Mouse (Mus musculus): ENCODE measurements around the gene Chrna1. TPM values are rescaled to one million over a fixed set of nuclear protein-coding genes. Genes with fewer than 3 reads are reported as not detected.

Chrna1 gene
- polyA plus RNA-seq, 1 experiment from 2014 or later, result 25.9 TPM

DNA sequence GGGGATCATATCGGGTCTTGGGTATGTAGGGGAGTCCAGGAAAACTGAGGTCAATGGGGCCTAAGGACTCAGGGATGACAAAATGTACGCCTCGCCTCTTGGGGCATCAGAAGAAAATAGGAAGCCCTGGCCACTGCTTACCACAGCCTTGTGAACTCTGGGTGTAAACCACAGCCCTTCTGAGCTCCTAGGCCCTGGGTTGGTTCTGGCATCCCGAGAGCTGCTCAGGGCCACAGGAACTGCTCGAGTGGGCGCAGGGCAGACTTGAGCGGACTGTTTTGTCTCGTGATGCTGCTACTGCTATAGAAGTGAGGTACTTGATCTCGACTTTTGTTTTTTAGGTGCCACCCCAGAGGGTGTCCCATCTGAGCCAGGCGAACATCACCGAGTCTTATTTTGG lies 17.6 kb upstream of the Chrna1 start:
- DNase-seq (ENCODE audit: low spot score), result no peak
- Histone ChIP-seq H3K4me3 (ENCODE audit: low read depth, low read length) (no peak overlapping the region), H3K27ac (replicated peaks; ENCODE audit: low read depth, low read length) (no peak overlapping the region), H3K9ac (ENCODE audit: low read depth, low read length) (no peak overlapping the region), H3K4me2 (ENCODE audit: low read depth, low read length) (no peak overlapping the region), H3K4me1 (ENCODE audit: control insufficient read depth, insufficient read depth, low read length) (peaks cover 16% of the 10 kb centered on the region), H3K27me3 (replicated peaks; ENCODE audit: control insufficient read depth, insufficient read depth, low read length) (no peaks in the 10 kb centered on the region), H3K9me3 (ENCODE audit: control insufficient read depth, low read length) (no peaks in the 10 kb centered on the region), H3K36me3 (ENCODE audit: control insufficient read depth, insufficient read depth, low read length) (no peaks in the 10 kb centered on the region)
- no peak for ATAC-seq (ENCODE audit: low read depth)
- 95% methylated on average over 11 of the region's 11 CpGs for WGBS

DNA sequence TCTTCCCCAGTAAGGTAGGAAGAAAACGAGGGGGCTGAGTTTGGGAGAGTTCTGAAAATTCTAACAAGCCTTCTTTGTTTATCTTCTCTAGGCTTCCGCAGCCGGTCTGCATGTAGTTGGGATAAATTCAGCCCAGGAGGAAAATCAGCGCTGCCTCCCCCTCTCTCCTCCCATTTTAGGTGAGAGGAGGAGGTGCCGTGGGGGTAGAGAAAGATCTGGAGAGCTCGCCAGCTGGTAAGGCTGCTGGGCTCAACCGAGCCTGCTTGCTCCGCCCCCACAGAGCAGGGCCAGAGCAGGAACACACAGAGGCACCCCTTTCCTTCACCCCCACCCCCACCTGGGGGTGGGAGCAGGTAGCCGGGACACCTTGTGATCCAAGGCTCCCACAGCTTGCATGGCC lies 16.6 kb upstream of the Chrna1 start:
- 11% methylated on average over 7 of the region's 9 CpGs for WGBS
- Histone ChIP-seq H3K9me3 (ENCODE audit: control insufficient read depth, low read length) (no peaks in the 10 kb centered on the region), H3K27me3 (replicated peaks; ENCODE audit: control insufficient read depth, insufficient read depth, low read length) (no peaks in the 10 kb centered on the region), H3K27ac (replicated peaks; ENCODE audit: low read depth, low read length) (peak overlapping the region; percentile 48; the same call in 1 of the 2 replicates), H3K4me3 (ENCODE audit: low read depth, low read length) (peak overlapping the region; percentile 6; the same call in 1 of the 2 replicates), H3K36me3 (ENCODE audit: control insufficient read depth, insufficient read depth, low read length) (no peaks in the 10 kb centered on the region), H3K9ac (ENCODE audit: low read depth, low read length) (peak overlapping the region; percentile 8; the same call in 1 of the 2 replicates), H3K4me2 (ENCODE audit: low read depth, low read length) (peak overlapping the region; percentile 47), H3K4me1 (ENCODE audit: control insufficient read depth, insufficient read depth, low read length) (peaks cover 25% of the 10 kb centered on the region)
- DNase-seq (ENCODE audit: low spot score) (peak; percentile 70), ATAC-seq (ENCODE audit: low read depth) (peak; percentile 62)

DNA sequence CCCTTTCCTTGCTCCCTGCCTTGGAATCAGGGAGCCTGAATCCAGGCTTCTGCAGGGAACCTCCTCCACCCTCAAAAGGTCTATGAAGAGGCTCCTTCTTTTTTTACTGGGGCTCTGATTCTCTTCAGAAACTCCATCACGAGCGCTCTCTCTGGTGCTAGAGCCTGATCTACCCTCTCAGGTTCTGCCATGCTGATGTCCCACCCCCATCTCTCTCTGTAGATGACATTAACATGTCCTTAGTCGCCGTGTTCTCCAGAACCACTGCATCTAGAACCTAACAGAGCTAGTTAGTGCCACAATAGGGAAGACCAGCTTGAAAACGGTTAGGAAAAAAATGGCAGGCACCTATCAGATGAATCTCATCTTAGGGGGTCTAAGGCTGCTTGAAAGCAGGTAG lies 16.2 kb upstream of the Chrna1 start:
- H3K27ac ChIP-seq (replicated peaks; ENCODE audit: low read depth, low read length), result peak overlapping the region; percentile 48
- H3K4me3 ChIP-seq (ENCODE audit: low read depth, low read length), result 0 out of 2 replicates have a peak overlapping the region, but pooled peaks have one; percentile 6
- no peak for DNase-seq (ENCODE audit: low spot score)
- no peak for ATAC-seq (ENCODE audit: low read depth)
- H3K4me1 ChIP-seq (ENCODE audit: control insufficient read depth, insufficient read depth, low read length), result peaks cover 25% of the 10 kb centered on the region
- H3K9ac ChIP-seq (ENCODE audit: low read depth, low read length), result no peak overlapping the region; the same call in 1 of the 2 replicates
- WGBS, result 70% methylated on average over 5 of the region's 5 CpGs
- H3K27me3 ChIP-seq (replicated peaks; ENCODE audit: control insufficient read depth, insufficient read depth, low read length), result no peaks in the 10 kb centered on the region
- no peaks in the 10 kb centered on the region for H3K9me3 ChIP-seq (ENCODE audit: control insufficient read depth, low read length)
- H3K4me2 ChIP-seq (ENCODE audit: low read depth, low read length), result peak overlapping the region; percentile 47
- no peaks in the 10 kb centered on the region for H3K36me3 ChIP-seq (ENCODE audit: control insufficient read depth, insufficient read depth, low read length)

DNA sequence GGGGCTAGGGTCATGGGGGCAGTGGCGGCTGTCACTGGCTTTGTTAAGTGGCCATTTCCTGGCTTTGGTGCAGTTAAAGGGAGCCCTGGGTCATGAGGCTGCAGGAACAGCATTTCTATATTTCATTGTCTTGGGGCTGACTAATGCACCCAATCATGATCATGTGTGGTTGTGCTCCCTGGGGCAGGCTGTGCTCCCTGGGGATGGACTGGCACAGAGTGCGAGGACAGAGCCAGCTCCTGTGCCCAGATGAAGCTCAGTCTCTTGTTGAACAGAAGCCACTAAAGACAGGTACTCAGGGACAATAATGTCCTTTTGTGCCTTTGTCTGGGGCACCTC lies 12.9 kb upstream of the Chrna1 start:
- WGBS, result 54% methylated on average over 2 of the region's 2 CpGs
- Histone ChIP-seq H3K36me3 (ENCODE audit: control insufficient read depth, insufficient read depth, low read length) (no peaks in the 10 kb centered on the region), H3K27ac (replicated peaks; ENCODE audit: low read depth, low read length) (no peak overlapping the region), H3K9ac (ENCODE audit: low read depth, low read length) (no peak overlapping the region), H3K4me2 (ENCODE audit: low read depth, low read length) (no peak overlapping the region), H3K27me3 (replicated peaks; ENCODE audit: control insufficient read depth, insufficient read depth, low read length) (no peaks in the 10 kb centered on the region), H3K4me3 (ENCODE audit: low read depth, low read length) (no peak overlapping the region), H3K9me3 (ENCODE audit: control insufficient read depth, low read length) (no peaks in the 10 kb centered on the region), H3K4me1 (ENCODE audit: control insufficient read depth, insufficient read depth, low read length) (peaks cover 38% of the 10 kb centered on the region)
- DNase-seq (ENCODE audit: low spot score) (no peak), ATAC-seq (ENCODE audit: low read depth) (no peak)

DNA sequence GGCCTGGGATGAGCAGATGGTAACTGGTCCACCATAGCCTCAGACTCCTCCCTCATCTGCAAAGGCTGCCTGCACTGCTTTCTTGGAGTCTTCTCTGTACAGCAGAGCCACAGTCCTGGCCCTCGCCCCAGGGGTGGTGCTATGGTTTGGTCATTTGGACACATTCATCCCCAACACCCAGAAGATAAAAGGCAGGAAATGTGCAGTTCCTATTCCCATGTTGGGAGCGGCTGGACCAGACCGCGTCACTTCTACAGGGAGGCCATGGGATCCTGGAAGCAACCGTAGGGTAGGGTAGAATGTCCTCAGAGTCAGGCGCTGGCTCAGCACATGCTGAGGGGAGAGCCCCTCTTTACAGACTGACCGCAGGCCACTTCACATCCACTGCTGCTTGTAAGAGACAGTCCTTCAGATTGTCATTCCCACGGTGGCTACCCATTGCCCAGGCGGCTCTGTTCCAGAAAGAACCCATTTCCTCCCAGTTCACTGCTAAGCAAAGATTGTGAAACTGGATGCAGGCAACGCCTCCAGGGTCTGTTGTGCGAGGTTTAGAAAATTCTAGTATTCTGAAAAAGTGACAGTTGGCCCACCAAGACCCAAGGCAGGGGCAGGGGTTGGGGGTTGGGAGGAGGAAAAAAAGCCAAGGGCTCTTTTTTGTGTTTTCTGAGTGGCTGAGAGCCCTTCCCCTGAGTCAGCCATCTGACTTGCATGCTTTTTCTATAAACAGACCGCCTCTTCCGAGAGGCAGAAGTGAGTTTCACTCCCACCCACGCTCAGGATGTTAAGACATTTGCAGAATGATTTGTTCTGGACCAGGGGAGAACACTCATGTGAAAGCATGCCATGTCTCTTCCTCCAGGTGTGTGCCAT lies 12.3 kb upstream of the Chrna1 start:
- Histone ChIP-seq H3K27me3 (replicated peaks; ENCODE audit: control insufficient read depth, insufficient read depth, low read length) (no peaks in the 10 kb centered on the region), H3K27ac (replicated peaks; ENCODE audit: low read depth, low read length) (no peak overlapping the region), H3K4me3 (ENCODE audit: low read depth, low read length) (no peak overlapping the region), H3K36me3 (ENCODE audit: control insufficient read depth, insufficient read depth, low read length) (no peaks in the 10 kb centered on the region), H3K9ac (ENCODE audit: low read depth, low read length) (no peak overlapping the region), H3K4me2 (ENCODE audit: low read depth, low read length) (no peak overlapping the region), H3K9me3 (ENCODE audit: control insufficient read depth, low read length) (no peaks in the 10 kb centered on the region), H3K4me1 (ENCODE audit: control insufficient read depth, insufficient read depth, low read length) (peaks cover 38% of the 10 kb centered on the region)
- ATAC-seq (ENCODE audit: low read depth), result no peak
- WGBS, result 61% methylated on average over 14 of the region's 14 CpGs
- peak; percentile 51 for DNase-seq (ENCODE audit: low spot score)

DNA sequence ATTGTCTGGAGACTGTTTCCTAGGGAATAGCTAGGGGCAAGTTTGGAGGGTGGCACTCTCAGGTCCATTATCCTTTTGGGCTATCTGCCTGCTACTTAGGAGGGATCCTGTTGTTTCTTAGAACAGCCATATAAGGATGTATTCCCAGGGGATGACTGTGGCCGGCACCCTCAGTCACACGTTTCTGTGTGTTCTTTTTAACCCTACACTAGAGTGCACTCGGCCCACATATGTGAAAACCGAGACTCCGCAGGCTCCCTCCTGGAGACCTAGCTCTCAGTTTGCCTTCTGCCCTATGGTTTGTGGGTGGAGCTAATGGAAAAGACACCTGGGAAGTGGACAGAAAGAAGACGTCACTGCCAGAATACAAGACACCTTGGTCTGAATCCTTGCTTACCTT lies 11.1 kb upstream of the Chrna1 start:
- H3K4me1 ChIP-seq (ENCODE audit: control insufficient read depth, insufficient read depth, low read length), result peaks cover 32% of the 10 kb centered on the region
- no peaks in the 10 kb centered on the region for H3K36me3 ChIP-seq (ENCODE audit: control insufficient read depth, insufficient read depth, low read length)
- 36% methylated on average over 6 of the region's 6 CpGs for WGBS
- H3K4me3 ChIP-seq (ENCODE audit: low read depth, low read length), result no peak overlapping the region
- ATAC-seq (ENCODE audit: low read depth) (no peak), DNase-seq (ENCODE audit: low spot score) (no peak)
- H3K27ac ChIP-seq (replicated peaks; ENCODE audit: low read depth, low read length), result no peak overlapping the region
- H3K27me3 ChIP-seq (replicated peaks; ENCODE audit: control insufficient read depth, insufficient read depth, low read length), result no peaks in the 10 kb centered on the region
- no peak overlapping the region for H3K9ac ChIP-seq (ENCODE audit: low read depth, low read length)
- no peak overlapping the region for H3K4me2 ChIP-seq (ENCODE audit: low read depth, low read length)
- H3K9me3 ChIP-seq (ENCODE audit: control insufficient read depth, low read length), result no peaks in the 10 kb centered on the region

DNA sequence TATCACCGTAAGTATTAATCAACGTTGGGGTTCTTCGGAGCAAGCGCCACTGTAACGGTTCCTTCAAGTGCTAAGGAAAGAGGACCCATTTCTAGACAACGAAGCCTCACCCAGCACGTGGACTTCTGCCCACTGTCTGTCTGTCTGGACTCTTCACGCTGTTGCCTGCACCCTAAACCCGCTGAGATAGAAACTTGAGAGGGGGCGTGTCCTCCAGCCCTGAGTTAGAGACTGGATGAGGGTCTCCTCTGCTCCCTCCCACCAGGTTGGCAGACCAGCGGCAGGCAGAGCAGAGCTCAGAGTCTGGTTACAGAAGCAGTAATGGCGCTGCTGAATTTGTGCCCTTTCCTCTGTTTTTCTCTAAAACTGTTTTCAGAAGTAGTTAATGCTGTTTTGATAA lies 10.0 kb upstream of the Chrna1 start:
- H3K4me2 ChIP-seq (ENCODE audit: low read depth, low read length), result peak overlapping the region; percentile 60
- H3K9me3 ChIP-seq (ENCODE audit: control insufficient read depth, low read length), result no peaks in the 10 kb centered on the region
- H3K4me1 ChIP-seq (ENCODE audit: control insufficient read depth, insufficient read depth, low read length), result peaks cover 27% of the 10 kb centered on the region
- H3K36me3 ChIP-seq (ENCODE audit: control insufficient read depth, insufficient read depth, low read length), result no peaks in the 10 kb centered on the region
- peak; percentile 72 for DNase-seq (ENCODE audit: low spot score)
- H3K4me3 ChIP-seq (ENCODE audit: low read depth, low read length), result peak overlapping the region; percentile 23
- peak; percentile 72; the same call in 1 of the 2 replicates for ATAC-seq (ENCODE audit: low read depth)
- no peak overlapping the region for H3K27ac ChIP-seq (replicated peaks; ENCODE audit: low read depth, low read length)
- 6% methylated on average over 12 of the region's 12 CpGs for WGBS
- H3K9ac ChIP-seq (ENCODE audit: low read depth, low read length), result peak overlapping the region; percentile 50; the same call in 1 of the 2 replicates
- no peaks in the 10 kb centered on the region for H3K27me3 ChIP-seq (replicated peaks; ENCODE audit: control insufficient read depth, insufficient read depth, low read length)

DNA sequence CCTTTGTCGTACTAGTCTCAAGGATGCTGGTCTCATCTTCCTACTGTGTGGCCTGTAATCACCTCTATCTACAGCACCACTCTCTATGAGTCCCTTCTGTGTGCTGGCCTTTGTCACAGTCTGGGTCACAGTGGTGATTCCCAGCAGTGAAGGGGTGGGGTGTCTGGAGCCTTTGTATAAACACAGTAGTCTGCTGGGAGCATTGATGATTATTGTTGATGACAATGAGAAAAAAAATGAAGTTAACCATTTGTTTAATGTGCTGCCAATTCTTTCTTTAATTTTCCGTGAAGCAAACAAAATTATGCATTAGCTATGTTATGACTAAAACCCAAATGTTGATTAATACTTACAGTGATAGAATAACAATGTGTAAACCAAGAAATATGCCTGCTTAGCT lies 8.8 kb upstream of the Chrna1 start:
- no peak overlapping the region for H3K9ac ChIP-seq (ENCODE audit: low read depth, low read length)
- H3K36me3 ChIP-seq (ENCODE audit: control insufficient read depth, insufficient read depth, low read length), result no peaks in the 10 kb centered on the region
- 49% methylated on average over 2 of the region's 2 CpGs for WGBS
- no peak overlapping the region for H3K4me3 ChIP-seq (ENCODE audit: low read depth, low read length)
- no peaks in the 10 kb centered on the region for H3K27me3 ChIP-seq (replicated peaks; ENCODE audit: control insufficient read depth, insufficient read depth, low read length)
- H3K4me1 ChIP-seq (ENCODE audit: control insufficient read depth, insufficient read depth, low read length), result peaks cover 27% of the 10 kb centered on the region
- ATAC-seq (ENCODE audit: low read depth) (no peak), DNase-seq (ENCODE audit: low spot score) (no peak)
- H3K4me2 ChIP-seq (ENCODE audit: low read depth, low read length), result no peak overlapping the region
- H3K27ac ChIP-seq (replicated peaks; ENCODE audit: low read depth, low read length), result no peak overlapping the region; the same call in 1 of the 2 replicates
- no peaks in the 10 kb centered on the region for H3K9me3 ChIP-seq (ENCODE audit: control insufficient read depth, low read length)

DNA sequence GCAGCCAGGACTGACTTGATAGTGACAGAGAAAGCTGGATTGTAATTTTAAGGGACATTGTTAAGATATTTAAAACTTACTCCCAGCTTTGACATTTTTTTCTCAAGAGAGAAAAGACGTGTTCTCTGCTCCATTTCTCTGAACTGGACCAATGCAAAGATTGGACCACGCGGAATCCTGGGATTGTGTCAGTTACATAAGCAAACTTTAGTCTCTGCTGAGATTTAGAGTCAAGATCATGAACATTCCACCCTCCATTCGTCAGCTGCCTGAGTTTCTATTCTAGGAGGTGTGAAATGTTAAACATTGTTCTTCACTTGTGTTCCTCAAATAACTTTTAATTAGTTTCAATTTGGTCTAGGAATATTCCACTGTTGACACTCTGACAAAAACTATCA lies 7.0 kb upstream of the Chrna1 start:
- DNase-seq (ENCODE audit: low spot score) (no peak), ATAC-seq (ENCODE audit: low read depth) (no peak)
- H3K27me3 ChIP-seq (replicated peaks; ENCODE audit: control insufficient read depth, insufficient read depth, low read length), result no peaks in the 10 kb centered on the region
- H3K4me3 ChIP-seq (ENCODE audit: low read depth, low read length), result no peak overlapping the region
- no peak overlapping the region for H3K27ac ChIP-seq (replicated peaks; ENCODE audit: low read depth, low read length)
- no peaks in the 10 kb centered on the region for H3K36me3 ChIP-seq (ENCODE audit: control insufficient read depth, insufficient read depth, low read length)
- H3K9ac ChIP-seq (ENCODE audit: low read depth, low read length), result no peak overlapping the region
- no peaks in the 10 kb centered on the region for H3K9me3 ChIP-seq (ENCODE audit: control insufficient read depth, low read length)
- 67% methylated on average over 4 of the region's 4 CpGs for WGBS
- H3K4me1 ChIP-seq (ENCODE audit: control insufficient read depth, insufficient read depth, low read length), result peaks cover 15% of the 10 kb centered on the region
- no peak overlapping the region for H3K4me2 ChIP-seq (ENCODE audit: low read depth, low read length)
